Mouse (Mus musculus) C2C12 (cell line): ENCODE measurements around the gene Fam241b. TPM values are rescaled to one million over a fixed set of nuclear protein-coding genes. Genes with fewer than 3 reads are reported as not detected.
A peak's percentile ranks its signal among the peaks of the same experiment; 100 is the strongest.

ENCODE experiments used
- H3K27me3 ChIP-seq: one replicate; pipeline ENCODE4 v1.6.1; 2011; ENCODE audit not compliant: control insufficient read depth, insufficient read depth, insufficient read length
- H3K36me3 ChIP-seq: one replicate; pipeline ENCODE4 v1.6.1; 2011; ENCODE audit not compliant: control insufficient read depth, insufficient read depth
- H3K4me3 ChIP-seq: one replicate; pipeline ENCODE4 v1.5.1; 2011; ENCODE audit warnings: mild to moderate bottlenecking, control low read depth; ENCODE audit not compliant: poor library complexity, insufficient read depth, severe bottlenecking
- H3K79me2 ChIP-seq: one replicate; pipeline ENCODE4 v1.6.1; 2011; ENCODE audit not compliant: control insufficient read depth, insufficient read depth
- H3K79me3 ChIP-seq: one replicate; pipeline ENCODE4 v1.6.1; 2011; ENCODE audit warnings: low read depth, control low read depth
- H3ac ChIP-seq: one replicate; pipeline ENCODE3; 2011; ENCODE audit warnings: low read depth; ENCODE audit not compliant: control insufficient read depth, insufficient read length
- CEBPB ChIP-seq: IDR thresholded peaks from one replicate; pipeline ENCODE4 v1.6.1; 2011; ENCODE audit warnings: low read depth, mild to moderate bottlenecking, control low read depth, moderate library complexity
- CTCF ChIP-seq: IDR thresholded peaks from one replicate; pipeline ENCODE4 v1.5.1; 2011; ENCODE audit not compliant: control insufficient read depth, insufficient read depth, insufficient read length
- FOSL1 ChIP-seq: IDR thresholded peaks from one replicate; pipeline ENCODE4 v1.8.0; 2011; ENCODE audit warnings: mild to moderate bottlenecking, low read length; ENCODE audit not compliant: poor library complexity, insufficient read depth, severe bottlenecking
- MAX ChIP-seq: IDR thresholded peaks from one replicate; pipeline ENCODE4 v1.6.1; 2011; ENCODE audit warnings: mild to moderate bottlenecking, control low read depth
- MYOD1 ChIP-seq: IDR thresholded peaks from one replicate; pipeline ENCODE4 v1.6.1; 2011; ENCODE audit warnings: low read depth; ENCODE audit not compliant: control insufficient read depth, insufficient read length
- MYOG ChIP-seq: IDR thresholded peaks from one replicate; pipeline ENCODE4 v1.6.1; 2011; ENCODE audit not compliant: control insufficient read depth, insufficient read length; ENCODE audit errors: extremely low read depth
- USF1 ChIP-seq: IDR thresholded peaks from one replicate; pipeline ENCODE4 v1.6.1; 2011; ENCODE audit warnings: low read depth, mild to moderate bottlenecking, control low read depth, moderate library complexity
- polyA plus RNA-seq: library from polyadenylated mRNA; unstranded; fragments of >200 nt; fragmentation: generic; extraction: Trizol; gene quantifications from one replicate; pipeline ENCODE4 v1.2.1, GENCODE M21; 2012; ENCODE audit warnings: missing spikeins

The Fam241b gene
- polyA plus RNA-seq, 1 experiment = 1.9 TPM

GRCm38 (mm10) chr10:62127137-62127536, 16.6 kb downstream of the Fam241b start:
- no peaks in the 10 kb centered on the region for H3K79me3 ChIP-seq
- no peaks in the 10 kb centered on the region for H3K36me3 ChIP-seq
- no peak overlapping the region for H3K4me3 ChIP-seq
- no peak overlapping the region for H3ac ChIP-seq
- H3K79me2 ChIP-seq = no peaks in the 10 kb centered on the region
- TF ChIP-seq FOSL1 = no peak
- no peak for TF ChIP-seq USF1
- peaks cover 19% of the 10 kb centered on the region for H3K27me3 ChIP-seq

- no peaks in the 10 kb centered on the region for H3K79me3 ChIP-seq
- no peak overlapping the region for H3K4me3 ChIP-seq
- no peak overlapping the region for H3ac ChIP-seq
- no peaks in the 10 kb centered on the region for H3K79me2 ChIP-seq
- TF ChIP-seq USF1 (no peak), CEBPB (no peak), MYOD1 (no peak), CTCF (no peak), MYOG (no peak), FOSL1 (no peak), MAX (no peak)
- no peaks in the 10 kb centered on the region for H3K36me3 ChIP-seq
- H3K27me3 ChIP-seq = peaks cover 15% of the 10 kb centered on the region
Observed at GRCm38 (mm10) chr10:62113865-62114647, 29.7 kb downstream of the Fam241b start.

GRCm38 (mm10) chr10:62111207-62111576, 32.5 kb downstream of the Fam241b start:
- TF ChIP-seq MYOG (no peak), USF1 (no peak)
- H3K4me3 ChIP-seq = no peak overlapping the region
- H3K27me3 ChIP-seq = peaks cover 35% of the 10 kb centered on the region
- no peaks in the 10 kb centered on the region for H3K36me3 ChIP-seq
- H3K79me3 ChIP-seq = no peaks in the 10 kb centered on the region
- H3ac ChIP-seq = no peak overlapping the region
- no peaks in the 10 kb centered on the region for H3K79me2 ChIP-seq

GRCm38 (mm10) chr10:62110504-62111206, 33.1 kb downstream of the Fam241b start:
- Histone ChIP-seq H3K4me3 (peak overlapping the region; percentile 14), H3K27me3 (peaks cover 35% of the 10 kb centered on the region), H3K79me3 (no peaks in the 10 kb centered on the region), H3K36me3 (no peaks in the 10 kb centered on the region), H3K79me2 (no peaks in the 10 kb centered on the region), H3ac (peak overlapping the region; percentile 4)
- TF ChIP-seq MAX (no peak), CTCF (peak; percentile 45)

GRCm38 (mm10) chr10:62107048-62107447, 36.7 kb downstream of the Fam241b start:
- H3ac ChIP-seq = no peak overlapping the region
- H3K27me3 ChIP-seq = peaks cover 35% of the 10 kb centered on the region

GRCm38 (mm10) chr10:62104835-62105576, 38.7 kb downstream of the Fam241b start:
- H3K79me2 ChIP-seq = no peaks in the 10 kb centered on the region
- TF ChIP-seq MAX = peak; percentile 30
- peak; percentile 59 for TF ChIP-seq CTCF
- no peak for TF ChIP-seq FOSL1
- peaks cover 29% of the 10 kb centered on the region for H3K27me3 ChIP-seq
- H3ac ChIP-seq = no peak overlapping the region
- no peaks in the 10 kb centered on the region for H3K36me3 ChIP-seq
- no peak overlapping the region for H3K4me3 ChIP-seq
- H3K79me3 ChIP-seq = no peaks in the 10 kb centered on the region

More at GRCm38 (mm10) chr10:62107048-62107447, 36.7 kb downstream of the Fam241b start:
- H3K36me3 ChIP-seq = no peaks in the 10 kb centered on the region
- H3K79me2 ChIP-seq = no peaks in the 10 kb centered on the region
- no peak overlapping the region for H3K4me3 ChIP-seq
- no peak for TF ChIP-seq MAX
- TF ChIP-seq FOSL1 = no peak
- no peak for TF ChIP-seq MYOG
- H3K79me3 ChIP-seq = no peaks in the 10 kb centered on the region
